Mouse (Mus musculus): ENCODE measurements around the gene Gapt.

DNA sequence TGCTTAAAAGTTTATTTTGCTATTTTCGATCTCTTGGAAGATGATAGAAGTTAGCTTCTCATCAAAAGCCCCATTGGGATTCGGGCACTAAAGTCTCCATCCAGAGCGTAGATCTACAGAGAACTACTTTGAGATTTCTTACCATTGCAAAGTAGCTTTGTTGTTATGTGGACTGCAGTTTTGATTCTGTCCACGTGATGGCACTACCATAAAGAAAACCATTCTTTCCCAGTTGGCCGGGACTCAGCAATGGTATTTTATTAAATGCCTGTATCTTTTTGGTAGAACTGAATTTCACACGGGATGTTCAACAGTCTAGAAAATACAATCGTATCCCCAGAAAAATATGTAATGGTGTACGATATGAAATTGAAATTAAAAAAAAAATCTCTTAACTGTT lies 35.2 kb upstream of the Gapt start:
- TF ChIP-seq CTCF (IDR thresholded peaks at IDR 0.05; ENCODE audit: extremely low read depth, insufficient read length, insufficient replicate concordance, low read depth, low read length) (no peak), POLR2A (IDR thresholded peaks at IDR 0.05; ENCODE audit: low read depth, low read length) (no peak)
